Mouse (Mus musculus) embryonic fibroblast, embryonic 13.5 days (primary cell): ENCODE results near the gene Slc4a5.

Experiments
- CTCF ChIP-seq: IDR thresholded peaks from 2 replicates; pipeline ENCODE4 v1.5.1; 2011; ENCODE audit warnings: mild to moderate bottlenecking, control low read depth, low read length, moderate library complexity, borderline replicate concordance; ENCODE audit not compliant: insufficient read depth
- POLR2A ChIP-seq: IDR thresholded peaks from 2 replicates; pipeline ENCODE4 v1.6.1; 2011; ENCODE audit warnings: low read depth, mild to moderate bottlenecking, control low read depth, low read length, moderate library complexity

- TF ChIP-seq CTCF = no peak
- peak; percentile 42 for TF ChIP-seq POLR2A
These were observed 96.4 kb downstream of the Slc4a5 start for GRCm38 (mm10) chr6:83316022-83316421.
